ENCODE assay signal across 9 mouse cellular contexts in the genomic region with DNA sequence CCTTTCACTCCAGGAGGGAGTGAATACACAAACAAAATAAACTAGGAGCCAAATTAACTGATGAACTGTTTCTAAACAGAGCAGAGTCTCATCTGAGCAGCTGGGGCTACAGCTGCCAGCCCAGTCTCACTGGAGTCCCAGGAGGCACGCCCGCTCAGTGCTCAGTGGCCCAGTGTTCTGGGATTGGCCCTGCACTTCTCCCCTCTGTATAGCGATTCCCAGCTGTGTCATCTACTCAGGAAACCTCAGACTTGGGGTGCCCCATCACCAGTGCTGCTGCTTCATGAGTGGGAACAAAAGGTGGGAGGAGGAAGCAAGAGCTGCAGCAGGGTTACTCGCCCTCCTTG. TPM values are rescaled to one million over a fixed set of nuclear protein-coding genes. Genes with fewer than 3 reads are reported as not detected.
DNase-seq lines count a peak whose midpoint lies in the region; ATAC-seq and TF ChIP-seq lines count a peak whose summit lies in the region.
"Had no signal": no experiment of that assay in that cellular context is flagged by ENCODE, and none has a peak within 500 bp of the region (broad histone marks: within the 10 kb centered on the region; RNA-seq: fewer than 3 reads in every experiment).

No protein-coding gene starts in this region.

- H3K79me2 ChIP-seq in MEL (ENCODE audit: control insufficient read depth, insufficient read depth, low read length, poor library complexity): no peaks in the 10 kb centered on the region

- DNase-seq in heart, adult 11 months: peak; percentile 96
- no peak for DNase-seq in heart, postnatal 4 days
- DNase-seq in MEL (ENCODE audit: low read depth, low spot score): no peak
- DNase-seq in embryonic facial prominence, embryonic 14.5 days (ENCODE audit: low spot score): no peak
- DNase-seq in liver, postnatal 0 days: no peak
- DNase-seq in layer of hippocampus, postnatal 14 days (ENCODE audit: low spot score in 2 of 2): no peak
- DNase-seq in adrenal gland, adult 8-10 months: no peak

- no peak overlapping the region for H3K4me3 ChIP-seq in MEL (ENCODE audit: control insufficient read depth in 1 of 2, insufficient read depth in 1 of 2, low read depth in 2 of 2, low read length in 2 of 2)
- no peak overlapping the region for H3K4me3 ChIP-seq in embryonic facial prominence, embryonic 14.5 days (ENCODE audit: low read depth, low read length)
- no peak overlapping the region for H3K4me3 ChIP-seq in limb, embryonic 15.5 days
- H3K4me3 ChIP-seq in liver, postnatal 0 days (ENCODE audit: low read depth, low read length): no peak overlapping the region
- H3K4me3 ChIP-seq: heart, embryonic 13.5 days had no signal

- no peaks in the 10 kb centered on the region for H3K4me1 ChIP-seq in MEL (ENCODE audit: control insufficient read depth in 1 of 2, insufficient read depth in 2 of 2, low read length in 2 of 2)
- H3K4me1 ChIP-seq in embryonic facial prominence, embryonic 14.5 days (ENCODE audit: control insufficient read depth, insufficient read depth, low read length): 0 out of 2 replicates have a peak, but pooled peaks cover 11% of the 10 kb centered on the region
- peaks cover 30% of the 10 kb centered on the region for H3K4me1 ChIP-seq in limb, embryonic 15.5 days
- H3K4me1 ChIP-seq in liver, postnatal 0 days (ENCODE audit: insufficient read depth): no peaks in the 10 kb centered on the region
- H3K4me1 ChIP-seq: heart, embryonic 13.5 days had no signal

- WGBS in embryonic facial prominence, embryonic 14.5 days: 74% methylated on average over 4 of the region's 4 CpGs
- WGBS in limb, embryonic 15.5 days: 72% methylated on average over 4 of the region's 4 CpGs
- WGBS in liver, postnatal 0 days (ENCODE audit: insufficient replicate concordance): 86% methylated on average over 4 of the region's 4 CpGs

- TF ChIP-seq POLR2A in MEL (IDR thresholded peaks at IDR 0.05; ENCODE audit: control insufficient read depth in 1 of 2, insufficient read depth in 1 of 2, low read depth in 1 of 2, low read length in 2 of 2, poor library complexity in 1 of 2): no peak

- H3K27ac ChIP-seq in MEL (ENCODE audit: control insufficient read depth, low read depth, low read length): no peak overlapping the region
- H3K27ac ChIP-seq in embryonic facial prominence, embryonic 14.5 days (replicated peaks; ENCODE audit: low read depth, low read length): no peak overlapping the region
- H3K27ac ChIP-seq in limb, embryonic 15.5 days: peak overlapping the region; percentile 47; the same call in 1 of the 2 replicates
- no peak overlapping the region for H3K27ac ChIP-seq in liver, postnatal 0 days (ENCODE audit: low read depth)
- H3K27ac ChIP-seq: heart, embryonic 13.5 days had no signal

- TF ChIP-seq CTCF in MEL (IDR thresholded peaks at IDR 0.05 in 2 of 3, conservative IDR thresholded peaks at IDR 0.05 in 1 of 3; ENCODE audit: control insufficient read depth in 1 of 3, insufficient read depth in 1 of 3, low read depth in 2 of 3, low read length in 3 of 3, poor library complexity in 1 of 3, severe bottlenecking in 1 of 3): no peak
- no peak for TF ChIP-seq CTCF in liver, postnatal 0 days (IDR thresholded peaks at IDR 0.05; ENCODE audit: low read depth)

- no peaks in the 10 kb centered on the region for H3K9me3 ChIP-seq in MEL (replicated peaks; ENCODE audit: insufficient read depth, low read length)
- no peaks in the 10 kb centered on the region for H3K9me3 ChIP-seq in embryonic facial prominence, embryonic 14.5 days (ENCODE audit: control insufficient read depth, low read length)
- H3K9me3 ChIP-seq in limb, embryonic 15.5 days: no peaks in the 10 kb centered on the region
- no peaks in the 10 kb centered on the region for H3K9me3 ChIP-seq in liver, postnatal 0 days (ENCODE audit: low read length)
- H3K9me3 ChIP-seq: heart, embryonic 13.5 days had no signal

- H3K9ac ChIP-seq in MEL (ENCODE audit: control insufficient read depth, low read depth, low read length, poor library complexity, severe bottlenecking): no peak overlapping the region
- no peak overlapping the region for H3K9ac ChIP-seq in embryonic facial prominence, embryonic 14.5 days (ENCODE audit: low read depth, low read length)
- no peak overlapping the region for H3K9ac ChIP-seq in limb, embryonic 15.5 days
- no peak overlapping the region for H3K9ac ChIP-seq in liver, postnatal 0 days (replicated peaks)
- H3K9ac ChIP-seq: heart, embryonic 13.5 days had no signal

- ATAC-seq in embryonic facial prominence, embryonic 14.5 days (ENCODE audit: low read depth): peak; percentile 30; the same call in 1 of the 2 replicates
- no peak for ATAC-seq in limb, embryonic 15.5 days (ENCODE audit: insufficient number of reproducible peaks, low FRiP score, low TSS enrichment, low read depth)
- no peak for ATAC-seq in liver, postnatal 0 days

- no peak for TF ChIP-seq EP300 in MEL (IDR thresholded peaks at IDR 0.05; ENCODE audit: low read depth in 1 of 2, low read length in 2 of 2)
- TF ChIP-seq EP300 in liver, postnatal 0 days (IDR thresholded peaks at IDR 0.05; ENCODE audit: low read depth): no peak

- H3K36me3 ChIP-seq in MEL (ENCODE audit: control insufficient read depth in 1 of 2, insufficient read depth in 2 of 2, low read length in 2 of 2): no peaks in the 10 kb centered on the region; a peak in 1 of 4 replicates
- H3K36me3 ChIP-seq in embryonic facial prominence, embryonic 14.5 days (ENCODE audit: control insufficient read depth, insufficient read depth, low read length): peaks cover 47% of the 10 kb centered on the region
- peaks cover 43% of the 10 kb centered on the region for H3K36me3 ChIP-seq in limb, embryonic 15.5 days
- peaks cover 10% of the 10 kb centered on the region for H3K36me3 ChIP-seq in liver, postnatal 0 days (replicated peaks; ENCODE audit: insufficient read depth, low read length)

- H3K4me2 ChIP-seq in embryonic facial prominence, embryonic 14.5 days (ENCODE audit: low read depth, low read length): no peak overlapping the region
- no peak overlapping the region for H3K4me2 ChIP-seq in limb, embryonic 15.5 days
- H3K4me2 ChIP-seq in liver, postnatal 0 days (ENCODE audit: low read depth, low read length): no peak overlapping the region
- H3K4me2 ChIP-seq: heart, embryonic 13.5 days had no signal

- H3K27me3 ChIP-seq in MEL (ENCODE audit: control insufficient read depth in 1 of 2, insufficient read depth in 2 of 2, low read length in 2 of 2): no peaks in the 10 kb centered on the region
- H3K27me3 ChIP-seq in embryonic facial prominence, embryonic 14.5 days (replicated peaks; ENCODE audit: control insufficient read depth, insufficient read depth, low read length): no peaks in the 10 kb centered on the region
- H3K27me3 ChIP-seq in limb, embryonic 15.5 days: no peaks in the 10 kb centered on the region
- H3K27me3 ChIP-seq in liver, postnatal 0 days (ENCODE audit: insufficient read depth, low read length): no peaks in the 10 kb centered on the region
- H3K27me3 ChIP-seq: heart, embryonic 13.5 days had no signal

- no peak for TF ChIP-seq RAD21 in MEL (IDR thresholded peaks at IDR 0.05; ENCODE audit: low read depth, low read length)

RNA-seq across cellular contexts. Expression of gene Glod4, which starts 10.4 kb away (rescaled TPM):
- total RNA-seq in heart, postnatal 4 days (2021): 10 to 100 TPM; 54.1 to 57.5 TPM
- 139 and 143 TPM in 2 replicates for total RNA-seq in MEL (2012; rRNA removed)
- 10 to 100 TPM in 1 of 2 experiments, not detected in 1; 63.9 TPM for polyA plus RNA-seq in MEL (2012; ENCODE audit: insufficient read depth in 1 of 2, insufficient read length in 2 of 2, low read depth in 1 of 2, low replicate concordance in 2 of 2, missing spikeins in 1 of 2)
- 129 and 133 TPM in 2 replicates for polyA plus RNA-seq in embryonic facial prominence, embryonic 14.5 days (2014; fragmentation: Nextera tagmentation; extraction: Ambion mirVana)
- 128 and 131 TPM in 2 replicates for polyA plus RNA-seq in limb, embryonic 15.5 days (2015; fragmentation: Nextera tagmentation; extraction: Ambion mirVana)
- 41.8 and 43.6 TPM in 2 replicates for polyA plus RNA-seq in liver, postnatal 0 days (2015; fragmentation: Nextera tagmentation; extraction: Ambion mirVana)
- total RNA-seq in layer of hippocampus, postnatal 14 days (2021): 10 to 100 TPM; 47.8 to 50.4 TPM
- 100 to 1,000 TPM in 1 of 4 experiments, 10 to 100 TPM in 3; 89.4 to 107 (median 93.5) TPM for total RNA-seq in adrenal gland, adult 8-10 months (2022)

RNA-seq across cellular contexts. Expression of gene Mrm3, which starts 10.4 kb away (rescaled TPM):
- 10 to 100 TPM; 17.8 to 18.4 TPM for total RNA-seq in heart, postnatal 4 days (2021)
- total RNA-seq in MEL (2012; rRNA removed): 50.3 and 65.7 TPM in 2 replicates
- 10 to 100 TPM in 1 of 2 experiments, not detected in 1; 27.7 TPM for polyA plus RNA-seq in MEL (2012; ENCODE audit: insufficient read depth in 1 of 2, insufficient read length in 2 of 2, low read depth in 1 of 2, low replicate concordance in 2 of 2, missing spikeins in 1 of 2)
- polyA plus RNA-seq in embryonic facial prominence, embryonic 14.5 days (2014; fragmentation: Nextera tagmentation; extraction: Ambion mirVana): 21.1 and 23.8 TPM in 2 replicates
- 22.8 and 27.2 TPM in 2 replicates for polyA plus RNA-seq in limb, embryonic 15.5 days (2015; fragmentation: Nextera tagmentation; extraction: Ambion mirVana)
- 13.9 and 14.8 TPM in 2 replicates for polyA plus RNA-seq in liver, postnatal 0 days (2015; fragmentation: Nextera tagmentation; extraction: Ambion mirVana)
- 10 to 100 TPM; 15.7 to 15.8 TPM for total RNA-seq in layer of hippocampus, postnatal 14 days (2021)
- 10 to 100 TPM; 18.3 to 23.6 (median 20.1) TPM for total RNA-seq in adrenal gland, adult 8-10 months (2022)

RNA-seq across cellular contexts. Expression of gene Gemin4, which starts 36.4 kb away (rescaled TPM):
- 1 to 10 TPM; 5.3 to 6.6 TPM for total RNA-seq in heart, postnatal 4 days (2021)
- 23.8 and 26.1 TPM in 2 replicates for total RNA-seq in MEL (2012; rRNA removed)
- polyA plus RNA-seq in MEL (2012; ENCODE audit: insufficient read depth in 1 of 2, insufficient read length in 2 of 2, low read depth in 1 of 2, low replicate concordance in 2 of 2, missing spikeins in 1 of 2): 10 to 100 TPM; 17.8 to 95.7 TPM
- 22.3 and 30.4 TPM in 2 replicates for polyA plus RNA-seq in embryonic facial prominence, embryonic 14.5 days (2014; fragmentation: Nextera tagmentation; extraction: Ambion mirVana)
- 24.0 and 26.6 TPM in 2 replicates for polyA plus RNA-seq in limb, embryonic 15.5 days (2015; fragmentation: Nextera tagmentation; extraction: Ambion mirVana)
- 6.8 and 9.5 TPM in 2 replicates for polyA plus RNA-seq in liver, postnatal 0 days (2015; fragmentation: Nextera tagmentation; extraction: Ambion mirVana)
- total RNA-seq in layer of hippocampus, postnatal 14 days (2021): 1 to 10 TPM; 6.5 to 7.2 TPM
- total RNA-seq in adrenal gland, adult 8-10 months (2022): 10 to 100 TPM in 3 of 4 experiments, 1 to 10 TPM in 1; 8.9 to 13.9 (median 10.9) TPM

RNA-seq across cellular contexts. Expression of gene Dbil5, which starts 36.5 kb away (rescaled TPM):
- total RNA-seq in heart, postnatal 4 days (2021): under 1 TPM in 1 of 2 experiments, not detected in 1; 0.50 TPM
- 0.62 and 2.4 TPM in 2 replicates for total RNA-seq in MEL (2012; rRNA removed)
- under 1 TPM in 1 of 2 experiments, not detected in 1; 0.67 TPM for polyA plus RNA-seq in MEL (2012; ENCODE audit: insufficient read depth in 1 of 2, insufficient read length in 2 of 2, low read depth in 1 of 2, low replicate concordance in 2 of 2, missing spikeins in 1 of 2)
- 0.79 and 0.96 TPM in 2 replicates for polyA plus RNA-seq in embryonic facial prominence, embryonic 14.5 days (2014; fragmentation: Nextera tagmentation; extraction: Ambion mirVana)
- 0.88 and 1.5 TPM in 2 replicates for polyA plus RNA-seq in limb, embryonic 15.5 days (2015; fragmentation: Nextera tagmentation; extraction: Ambion mirVana)
- 0.73 and 0.86 TPM in 2 replicates for polyA plus RNA-seq in liver, postnatal 0 days (2015; fragmentation: Nextera tagmentation; extraction: Ambion mirVana)
- total RNA-seq in layer of hippocampus, postnatal 14 days (2021): 1 to 10 TPM in 1 of 2 experiments, under 1 TPM in 1; 0.62 to 1.7 TPM
- under 1 TPM in 1 of 4 experiments, not detected in 3; 0.46 TPM for total RNA-seq in adrenal gland, adult 8-10 months (2022)
